Mouse (Mus musculus) spleen, embryonic (tissue): ENCODE data around the gene Lhpp.

ENCODE experiments used
- CTCF ChIA-PET: fragments of 350-600 bp; sonication (Branson Sonifier 250); formaldehyde crosslinking; loops from one replicate; lab custom pipeline; 2022; lab: Charles Lee

The Lhpp gene

DNA sequence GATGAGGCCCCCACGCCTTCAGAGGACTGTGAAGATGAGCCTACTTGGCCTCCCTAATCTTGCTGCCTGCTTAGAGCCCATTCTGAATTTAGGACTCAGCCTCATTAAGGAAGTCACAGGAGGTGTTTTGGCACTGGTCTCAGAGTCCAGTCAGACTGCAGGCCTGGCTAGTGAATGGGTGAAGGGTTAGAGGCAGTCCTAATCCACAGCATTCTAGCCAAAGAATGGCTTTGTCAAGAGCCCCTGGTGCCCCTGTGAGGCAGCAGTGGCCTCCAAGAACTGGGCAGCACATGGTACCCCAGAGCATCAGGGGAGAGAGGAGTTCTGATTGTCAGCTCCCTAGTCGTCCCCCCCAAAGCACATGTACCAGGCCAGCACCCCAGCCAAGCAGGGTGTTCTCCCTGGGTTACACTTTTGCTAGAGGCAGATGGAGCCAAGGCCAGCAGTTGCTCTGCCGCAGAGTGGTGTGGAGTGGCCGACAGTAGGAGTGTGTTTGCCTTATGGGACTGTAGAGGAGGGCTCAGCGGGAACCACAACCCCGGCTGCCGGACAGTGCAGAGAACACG, 94.0 kb downstream of the Lhpp start:
- CTCF ChIA-PET: no interaction called here

DNA sequence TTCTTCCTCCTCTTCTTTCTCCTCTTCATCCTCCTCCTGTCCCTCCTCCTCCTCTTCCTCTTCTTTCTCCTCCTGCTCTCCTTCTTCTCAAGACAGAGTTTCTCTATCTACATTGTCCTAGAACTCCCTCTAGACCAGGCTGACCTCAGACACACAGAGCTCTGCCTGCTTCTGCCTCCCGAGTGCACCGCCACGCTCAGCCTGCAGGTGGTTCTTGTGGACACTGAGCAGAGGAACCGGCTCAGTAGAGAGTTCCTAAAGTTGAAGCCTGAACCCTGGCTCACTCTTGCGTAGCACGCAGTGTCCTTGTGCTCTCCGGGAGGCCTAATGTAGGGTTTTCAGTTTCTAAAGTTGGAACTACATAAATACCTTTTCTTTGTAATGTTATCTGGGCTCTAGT, 94.7 kb downstream of the Lhpp start:
- CTCF ChIA-PET: no interaction called here

DNA sequence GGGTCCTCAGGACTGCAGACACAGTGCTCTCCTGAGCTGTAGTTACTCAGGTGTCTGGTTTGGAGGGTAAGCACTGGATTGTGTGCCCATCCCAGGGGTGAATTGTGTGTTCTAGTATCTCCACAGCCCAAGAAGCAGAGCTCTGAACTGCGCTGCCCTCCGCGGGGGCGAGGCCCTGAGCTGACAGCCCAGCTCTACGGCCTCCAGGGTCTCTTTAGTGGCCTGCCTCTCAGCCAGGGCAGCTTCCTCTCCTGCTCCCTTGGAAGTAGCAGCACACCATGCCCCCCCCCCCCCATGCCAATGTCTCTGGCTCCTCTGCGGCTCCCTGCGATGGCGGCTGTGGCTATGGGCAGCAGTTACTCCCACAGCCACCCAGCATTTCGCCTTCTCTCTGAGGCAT, 101.1 kb downstream of the Lhpp start:
- CTCF ChIA-PET: no interaction called here

DNA sequence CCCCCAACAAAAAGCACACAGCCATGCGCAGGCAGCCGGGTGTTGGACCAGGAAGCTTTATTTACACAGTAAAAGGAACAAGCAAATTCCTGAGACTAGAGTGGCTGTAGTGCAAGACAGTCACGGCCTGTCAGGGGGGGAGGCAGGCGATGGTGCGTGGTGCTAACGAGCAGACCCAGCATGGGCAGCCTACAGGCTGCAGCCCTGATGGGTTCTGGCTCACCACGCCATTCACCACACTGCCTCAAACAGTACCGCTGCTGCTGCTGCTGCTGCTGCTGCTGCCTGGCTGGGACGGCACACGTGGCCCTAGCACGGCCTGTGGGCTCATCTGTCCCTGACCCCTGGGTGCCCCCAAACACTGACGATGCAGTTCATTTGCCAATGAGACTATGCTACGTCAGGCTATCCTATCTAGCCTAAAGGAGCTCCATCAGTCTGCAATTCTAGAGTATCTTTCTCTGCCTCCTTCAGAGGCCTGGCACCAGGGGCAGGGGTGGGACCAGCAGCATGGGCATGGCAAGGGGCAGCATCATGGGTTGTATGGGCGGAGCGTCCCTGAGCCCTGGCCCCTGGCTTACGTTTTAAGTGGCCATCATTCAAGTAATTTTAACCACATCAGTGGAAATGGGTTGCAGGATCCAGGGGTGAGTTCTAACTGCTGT, 101.7 kb downstream of the Lhpp start:
- CTCF ChIA-PET: interaction anchor here (0.6 to 0.7 kb wide), 2 partner anchors 16 to 21 kb away, joined by 3 read pairs; no protein-coding TSS in a partner anchor

DNA sequence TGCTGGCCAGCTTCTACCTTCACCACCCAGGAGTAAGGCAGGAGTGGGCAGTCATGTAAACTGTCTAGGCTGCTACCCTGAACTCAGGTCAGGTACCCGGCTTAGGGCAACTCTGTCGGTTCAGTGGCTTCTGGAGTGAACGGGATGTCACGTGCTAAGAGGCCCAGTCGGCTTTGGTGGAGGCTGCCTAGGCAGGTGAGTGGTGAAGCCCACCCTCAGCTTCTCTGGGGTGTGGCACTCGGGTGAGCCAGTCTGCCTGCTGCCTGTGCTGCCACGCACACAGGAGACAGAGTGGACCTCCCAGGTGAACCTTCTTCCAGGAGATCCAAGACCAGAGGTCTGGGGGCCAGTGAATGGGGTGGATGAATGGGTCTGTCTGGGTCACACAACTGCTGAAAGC, 102.5 kb downstream of the Lhpp start:
- CTCF ChIA-PET: interaction anchor here (0.6 kb wide), 1 partner anchor 20 kb away, joined by 3 read pairs; no protein-coding TSS in a partner anchor

DNA sequence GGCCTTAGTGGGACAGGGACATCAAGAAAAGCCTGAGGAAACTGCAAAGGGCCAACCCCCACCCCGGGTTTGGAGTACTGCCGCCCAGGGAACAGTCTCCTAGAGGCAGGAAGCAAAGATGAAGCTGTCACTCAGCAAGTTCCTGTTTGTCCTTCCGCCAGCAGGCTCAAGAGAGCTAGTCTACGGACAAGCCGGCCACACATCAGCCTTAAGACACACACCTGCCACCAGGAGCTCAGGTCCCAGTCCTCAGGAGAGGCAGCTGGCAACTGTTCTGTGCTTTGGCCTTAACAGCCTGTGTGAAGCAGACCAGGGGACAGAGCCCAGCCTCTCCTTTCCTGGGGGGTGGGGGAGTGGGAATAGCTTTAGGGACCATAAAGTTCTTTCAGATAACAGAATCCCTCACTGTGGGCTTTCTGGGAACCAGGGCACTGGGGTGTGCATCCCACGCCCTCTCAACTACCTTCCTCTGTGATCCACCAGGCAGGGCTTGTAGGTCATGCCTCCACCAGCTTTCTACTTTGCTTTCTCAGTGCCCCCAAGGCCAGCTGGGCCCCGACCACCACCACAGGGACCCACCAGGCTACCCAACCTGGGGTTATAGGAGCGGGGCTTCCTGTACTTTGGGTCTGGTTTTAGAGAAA, 103.2 kb downstream of the Lhpp start:
- CTCF ChIA-PET: no interaction called here

DNA sequence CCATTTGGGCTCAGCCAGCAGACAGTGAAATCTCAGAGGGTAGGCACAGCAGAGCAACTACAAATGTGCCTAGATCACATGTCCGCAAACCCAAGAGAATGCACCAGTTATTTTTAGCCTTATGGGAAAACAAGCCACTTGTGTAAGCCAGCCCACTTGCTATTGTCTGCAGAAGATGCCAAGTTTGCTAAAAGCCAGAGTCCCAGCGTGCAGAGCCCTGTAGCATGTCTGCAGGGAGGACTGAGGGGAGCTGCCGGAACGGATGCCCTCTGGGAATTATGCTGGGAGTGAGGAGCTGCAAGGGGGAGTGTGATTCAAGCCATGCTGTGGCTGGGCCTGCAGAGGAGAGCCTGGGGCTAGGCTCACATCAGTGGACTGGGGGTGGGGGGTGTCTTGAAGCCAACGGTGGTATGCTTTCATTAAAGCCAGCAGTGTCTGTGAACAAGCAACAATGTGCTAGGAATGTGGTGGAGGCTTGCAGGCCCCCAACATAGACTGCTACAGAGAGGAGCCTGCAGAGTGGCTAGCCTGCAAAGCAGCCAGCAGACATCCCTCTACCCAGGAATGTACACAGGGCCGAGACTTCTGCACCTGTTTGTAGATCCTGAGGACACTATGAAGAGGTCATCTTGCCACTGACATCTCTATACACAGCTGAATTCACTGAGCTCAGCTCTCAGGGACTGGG, 103.9 kb downstream of the Lhpp start:
- CTCF ChIA-PET: interaction anchor here (0.5 kb wide), 1 partner anchor 112 kb away, joined by 5 read pairs; no protein-coding TSS in a partner anchor

DNA sequence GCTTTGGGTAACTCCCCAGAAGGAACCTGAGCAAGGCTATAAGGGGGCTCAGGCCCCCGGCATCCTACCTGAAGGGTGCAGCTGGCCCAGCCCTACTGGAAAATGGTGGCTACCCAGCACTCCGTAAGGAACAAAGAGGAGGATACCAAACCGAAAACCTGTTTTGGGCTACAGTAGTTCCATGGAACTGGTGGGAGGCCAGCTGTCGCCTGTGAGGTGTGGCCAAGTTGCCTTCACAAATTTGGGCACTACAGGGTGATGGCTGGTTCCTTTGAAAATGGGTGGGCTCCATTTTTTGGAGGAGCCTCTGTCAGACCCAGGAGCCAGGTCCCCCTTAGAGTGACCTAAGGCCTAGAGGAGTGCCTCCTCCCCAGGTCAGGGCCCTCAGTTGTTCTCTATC, 104.8 kb downstream of the Lhpp start:
- CTCF ChIA-PET: no interaction called here

DNA sequence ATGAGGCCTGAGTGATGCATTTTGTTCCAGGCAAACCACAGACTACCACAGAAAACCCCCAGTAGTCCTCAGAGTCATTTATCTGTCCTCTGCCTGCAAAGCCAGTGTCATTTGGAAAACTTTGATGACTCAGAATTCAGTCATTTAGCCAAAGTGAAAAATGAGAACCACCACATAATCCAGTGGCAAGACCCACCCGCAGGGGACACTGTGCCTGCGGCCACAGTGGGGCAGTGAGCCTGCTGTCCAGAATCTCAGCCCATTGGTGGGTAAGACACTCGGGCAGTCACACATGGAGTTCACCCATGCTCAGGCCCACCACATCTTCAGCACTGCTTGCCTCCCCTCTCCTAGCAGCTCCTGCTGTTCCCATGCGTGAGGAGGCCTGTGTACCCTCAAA, 109.1 kb downstream of the Lhpp start:
- CTCF ChIA-PET: interaction anchor here (1.4 kb wide), 1 partner anchor 22 kb away, joined by 3 read pairs; no protein-coding TSS in a partner anchor

DNA sequence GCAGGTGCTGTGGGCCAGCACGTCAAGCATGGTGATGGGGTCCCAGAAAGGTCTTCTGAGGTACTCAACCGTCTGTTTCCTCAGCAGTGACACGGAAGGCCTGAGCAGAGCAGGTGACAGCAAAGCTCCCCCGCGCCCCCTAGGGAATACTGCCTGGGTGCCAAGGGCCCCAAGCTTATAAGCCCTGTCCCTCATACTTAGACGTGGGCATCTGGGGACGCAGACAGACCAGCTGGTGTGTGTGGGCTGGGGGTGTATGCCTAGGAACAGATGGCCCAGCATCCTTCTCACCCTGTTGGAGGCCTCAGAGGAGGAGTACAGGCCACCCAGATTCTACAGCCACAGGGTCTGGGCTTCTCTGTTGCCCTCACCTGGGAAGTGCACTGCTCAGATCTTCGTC, 110.1 kb downstream of the Lhpp start:
- CTCF ChIA-PET: interaction anchor here (0.5 to 1.4 kb wide), 3 partner anchors 15 to 339 kb away, joined by 3 to 4 read pairs (median 3); no protein-coding TSS in a partner anchor

DNA sequence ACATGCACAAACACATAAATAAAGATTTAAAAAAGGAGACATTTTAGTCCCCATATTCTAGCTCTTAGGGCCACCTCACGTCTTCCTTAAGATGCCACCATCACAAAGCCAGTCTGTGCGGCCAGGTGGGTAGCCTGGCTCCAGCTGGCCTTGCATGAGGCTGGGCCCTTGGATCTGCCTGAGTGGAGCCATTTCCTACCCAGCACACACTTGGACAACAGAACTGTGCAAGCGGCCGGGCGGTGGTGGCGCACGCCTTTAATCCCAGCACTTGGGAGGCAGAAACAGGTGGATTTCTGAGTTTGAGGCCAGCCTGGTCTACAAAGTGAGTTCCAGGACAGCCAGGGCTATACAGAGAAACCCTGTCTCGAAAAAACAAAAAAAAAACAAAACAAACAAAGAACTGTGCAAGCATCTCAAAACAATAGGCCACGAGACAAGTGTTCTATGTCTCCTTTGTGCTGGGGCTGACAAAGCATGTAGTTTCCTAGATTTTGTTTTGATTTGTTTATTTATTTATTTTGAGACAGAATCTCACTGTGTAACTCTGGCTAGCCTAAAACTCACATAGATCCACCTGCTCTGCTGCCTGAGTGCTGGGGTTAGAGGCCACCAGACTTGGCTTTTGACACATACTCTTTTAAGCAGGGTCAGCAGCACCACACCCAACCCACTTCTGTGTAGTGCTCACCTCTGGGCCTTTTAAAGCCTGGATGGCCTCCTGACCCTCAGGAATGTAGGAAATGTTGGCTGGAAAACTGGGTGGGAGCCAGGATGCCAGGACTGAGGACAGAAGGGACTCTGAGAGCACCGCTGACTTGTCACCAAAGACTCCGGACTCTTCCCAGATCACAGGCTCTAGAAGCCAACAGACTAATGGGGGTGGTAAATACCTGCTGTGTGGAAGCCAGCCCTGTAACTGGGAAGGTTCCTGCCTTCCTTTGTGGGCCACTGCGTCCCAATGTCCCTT, 112.2 kb downstream of the Lhpp start:
- CTCF ChIA-PET: no interaction called here

DNA sequence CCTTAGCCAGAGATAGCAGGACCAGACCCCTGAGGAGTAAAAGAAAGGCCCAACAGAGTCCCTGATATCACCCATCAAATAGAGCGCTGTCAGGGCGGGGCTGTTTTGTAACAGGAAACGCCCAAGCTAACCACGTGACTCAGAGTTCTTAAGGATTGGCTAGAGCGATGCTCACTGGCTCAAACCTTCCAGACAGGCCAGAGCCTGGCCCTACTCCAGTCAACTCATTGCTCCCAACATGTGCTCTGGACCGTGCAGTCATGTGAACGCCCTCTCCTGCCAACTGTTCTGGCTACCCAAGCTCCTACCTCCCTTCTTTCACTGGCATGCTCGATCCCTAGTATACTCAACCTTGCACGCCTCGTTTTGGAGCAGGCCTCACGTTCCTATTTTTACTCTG, 113.5 kb downstream of the Lhpp start:
- CTCF ChIA-PET: no interaction called here

DNA sequence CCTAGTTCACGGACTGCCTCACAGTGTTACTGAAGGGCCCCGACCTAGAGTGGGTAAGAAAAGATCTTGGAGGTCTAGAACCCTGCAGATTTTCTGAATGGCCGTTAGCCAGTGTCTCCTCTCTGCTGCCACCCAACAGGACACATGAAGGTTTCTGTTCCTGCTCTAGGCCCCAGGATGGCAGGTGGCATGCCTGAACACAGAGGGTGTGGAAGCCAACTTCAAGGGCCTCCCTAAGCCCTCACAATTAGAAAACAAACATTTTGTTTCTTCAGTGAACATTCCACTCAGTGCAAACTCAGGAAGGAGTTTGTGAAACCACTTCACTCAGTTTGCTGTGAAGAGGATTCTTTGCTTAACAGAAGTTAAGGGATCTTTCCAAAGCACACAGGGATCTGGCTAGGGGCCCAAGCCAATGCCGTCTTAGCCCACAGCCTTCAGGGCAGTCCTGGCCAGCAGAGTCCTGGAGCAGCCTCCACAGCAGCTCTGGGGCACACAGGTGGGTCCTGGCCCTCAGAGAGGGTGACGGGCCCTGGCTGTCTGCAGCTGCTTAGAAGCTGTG, 114.1 kb downstream of the Lhpp start:
- CTCF ChIA-PET: no interaction called here

DNA sequence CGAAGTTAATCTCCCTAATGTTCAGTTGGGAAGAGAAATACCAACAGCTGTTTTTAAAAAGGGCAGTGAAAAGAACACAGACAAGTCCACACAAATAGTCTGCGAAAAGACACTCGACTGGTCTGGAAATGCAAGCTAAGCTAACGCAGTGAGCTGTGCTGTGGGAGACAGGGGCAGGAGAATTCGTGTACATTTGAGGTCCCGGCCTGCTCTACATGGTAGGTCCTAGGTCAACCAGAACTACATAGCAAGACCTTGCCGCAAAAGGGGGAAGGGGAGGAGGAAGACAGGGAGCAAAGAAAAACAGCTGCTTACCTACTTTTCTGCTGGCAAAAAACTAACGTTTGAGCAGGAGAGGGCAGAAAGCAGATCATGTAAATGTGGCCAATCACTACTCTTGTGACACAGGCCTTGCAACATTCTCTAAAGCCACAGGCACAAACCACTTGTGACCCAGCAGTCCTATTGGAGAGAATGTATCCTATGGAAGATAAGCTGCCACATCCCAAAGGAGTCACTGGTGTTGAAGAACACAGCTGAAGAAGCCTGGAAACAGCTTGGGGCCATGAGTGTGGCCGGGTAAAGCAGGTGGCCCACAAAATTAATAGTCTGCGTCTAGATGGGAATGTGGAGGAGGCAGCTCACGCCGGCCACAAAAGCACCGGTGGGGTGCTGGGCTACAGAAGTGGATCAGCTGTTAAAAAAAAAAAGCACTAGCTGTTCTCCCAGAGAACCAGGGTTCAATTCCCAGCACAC, 115.8 kb downstream of the Lhpp start:
- CTCF ChIA-PET: no interaction called here

DNA sequence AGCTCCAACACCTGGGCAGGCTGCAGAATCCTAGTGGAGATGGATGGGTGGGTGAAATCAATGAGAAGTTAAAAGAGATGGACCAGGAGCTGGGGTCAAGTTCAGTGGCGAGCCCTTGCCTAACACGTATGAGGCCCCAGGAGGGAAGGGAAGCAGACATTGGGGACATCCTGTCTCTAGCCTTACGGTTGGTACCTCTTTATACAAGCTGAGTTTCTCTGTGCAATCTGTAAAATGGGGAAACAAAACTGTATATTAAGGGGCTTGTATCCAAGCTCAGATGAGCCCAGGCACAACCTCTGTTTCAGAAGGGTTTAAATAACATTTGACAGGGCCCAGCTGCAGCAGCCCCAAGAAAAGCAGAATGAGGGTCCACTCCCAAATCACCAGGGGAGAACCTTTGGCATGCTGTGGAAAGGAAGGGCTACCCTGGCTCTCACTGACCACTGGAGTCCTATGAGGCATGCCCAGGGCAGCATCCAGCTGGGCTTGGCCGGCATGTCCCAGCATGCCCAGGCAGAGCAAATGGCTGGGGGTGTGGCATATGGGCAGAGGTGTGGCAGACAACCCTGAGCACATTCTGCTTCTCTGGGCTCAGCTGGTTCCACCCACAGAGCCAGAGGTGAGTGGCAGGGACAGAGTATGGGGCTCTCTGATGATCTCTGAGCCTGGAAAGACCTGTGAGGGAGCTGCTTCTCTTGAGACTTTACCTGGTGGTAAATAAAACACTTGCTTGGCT, 118.8 kb downstream of the Lhpp start:
- CTCF ChIA-PET: no interaction called here

DNA sequence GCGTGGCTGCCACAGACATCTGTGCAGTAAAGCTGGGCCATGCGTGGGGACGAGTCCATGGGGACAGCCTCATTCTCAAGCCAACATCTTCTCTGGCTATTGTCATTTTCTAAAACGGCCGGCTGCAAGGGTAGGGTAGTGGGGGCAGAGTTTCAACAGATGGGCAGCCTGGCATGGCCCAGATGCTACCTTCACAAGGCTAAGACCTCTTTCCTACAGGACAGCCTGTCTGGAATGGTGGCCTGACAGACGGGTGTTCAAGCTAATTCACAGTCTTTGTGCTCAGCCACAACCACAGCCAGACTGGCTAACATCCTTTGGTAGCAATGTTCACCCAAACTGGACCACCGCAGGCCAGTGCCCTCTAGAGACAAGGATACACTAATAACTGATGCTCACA, 120.1 kb downstream of the Lhpp start:
- CTCF ChIA-PET: no interaction called here

DNA sequence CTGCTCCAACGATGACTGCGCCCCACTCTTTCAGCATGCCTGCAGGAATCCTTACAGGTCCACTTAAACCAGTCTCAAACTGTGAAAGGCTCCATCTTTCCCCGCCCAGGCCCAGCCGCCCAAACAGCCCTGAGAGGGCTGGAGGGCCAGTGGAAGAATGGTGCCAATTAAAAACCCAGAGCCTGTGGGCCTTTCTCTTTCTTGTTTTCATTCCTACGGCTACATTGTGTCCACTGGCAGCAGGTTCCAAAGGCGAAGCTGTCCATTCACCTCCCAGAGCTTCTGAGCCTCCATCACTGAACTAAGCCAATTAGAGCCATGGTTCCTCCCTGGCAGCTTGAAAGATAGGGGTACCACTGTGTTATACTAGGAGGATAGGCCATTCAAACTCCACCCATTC, 121.1 kb downstream of the Lhpp start:
- CTCF ChIA-PET: interaction anchor here (0.5 kb wide), 1 partner anchor 113 kb away, joined by 4 read pairs; no protein-coding TSS in a partner anchor

DNA sequence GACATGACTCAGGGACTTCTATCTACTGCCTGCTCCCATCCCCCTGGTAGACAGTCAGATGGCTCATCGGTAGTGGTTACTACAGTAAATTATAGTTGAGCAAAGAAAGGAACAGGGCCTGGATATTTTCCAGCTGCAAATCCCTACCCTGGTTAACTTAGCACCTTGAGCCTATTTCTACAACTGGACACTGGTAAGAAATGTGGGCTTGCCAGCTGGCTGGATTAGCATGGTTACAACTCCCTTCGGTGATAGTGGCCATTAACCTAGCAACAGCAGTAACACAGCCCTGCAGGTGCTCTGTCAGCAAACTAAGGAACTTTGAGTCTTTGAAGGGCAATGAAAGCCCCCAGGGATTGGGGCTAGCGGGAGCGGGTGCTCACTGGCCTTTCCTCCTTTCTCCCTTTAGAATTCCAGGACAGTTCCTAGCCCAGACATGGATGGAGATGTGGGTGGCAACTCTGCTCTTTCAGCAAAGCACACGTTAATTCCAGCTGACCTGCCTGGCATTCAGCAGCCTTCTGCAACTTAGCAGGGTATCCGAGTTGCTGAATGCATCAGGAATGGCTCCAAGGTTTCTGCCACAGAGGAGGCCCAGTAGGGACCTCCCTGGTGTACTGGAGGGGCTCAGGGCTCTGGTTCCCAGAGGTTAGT, 121.8 kb downstream of the Lhpp start:
- CTCF ChIA-PET: no interaction called here

DNA sequence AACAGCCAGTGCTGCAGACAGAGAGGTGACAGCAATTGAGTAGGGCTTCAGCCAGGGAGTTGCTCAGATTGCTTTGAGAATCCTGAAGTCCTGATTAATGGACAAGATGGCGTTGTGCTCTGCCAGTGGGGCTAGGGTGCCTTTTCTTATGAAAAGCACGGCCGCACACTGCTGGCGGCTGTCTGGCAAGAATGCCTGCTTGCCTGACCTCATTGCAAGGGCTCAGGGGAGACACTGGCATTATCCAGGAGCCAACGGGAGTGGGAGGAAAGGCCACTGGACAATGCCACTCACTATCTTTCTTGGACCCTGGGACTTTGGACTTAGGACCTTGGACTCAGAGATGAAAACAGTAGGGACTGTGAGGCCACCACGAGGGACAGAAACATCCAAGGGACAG, 123.1 kb downstream of the Lhpp start:
- CTCF ChIA-PET: interaction anchor here (0.6 kb wide), 1 partner anchor 21 kb away, joined by 3 read pairs; no protein-coding TSS in a partner anchor
